Mouse (Mus musculus) kidney, embryonic 14.5 days (tissue): ENCODE results near the gene Uba5. TPM values are rescaled to one million over a fixed set of nuclear protein-coding genes. Genes with fewer than 3 reads are reported as not detected.

Experiments
- ATAC-seq: fragments of 200-750 bp; cut with Nextera tagmentation; 2 replicates; pipeline ENCODE4 v1.8.0; 2017; ENCODE audit warnings: moderate number of reproducible peaks, mild to moderate bottlenecking, moderate TSS enrichment, moderate library complexity; ENCODE audit not compliant: low FRiP score, low TSS enrichment
- H3K27ac ChIP-seq: fragments of 300-500 bp; sonication (generic); 2 replicates; pipeline ENCODE4 v1.5.1; 2014; ENCODE audit warnings: low read depth, mild to moderate bottlenecking, low read length, moderate library complexity, mixed read lengths
- H3K27me3 ChIP-seq: fragments of 300-500 bp; sonication (generic); 2 replicates; pipeline ENCODE4 v1.6.1; 2014; ENCODE audit warnings: mild to moderate bottlenecking, low read length; ENCODE audit not compliant: control insufficient read depth, insufficient read depth
- H3K36me3 ChIP-seq: fragments of 300-500 bp; sonication (generic); 2 replicates; pipeline ENCODE4 v1.6.1; 2014; ENCODE audit warnings: low read length, mixed read lengths; ENCODE audit not compliant: control insufficient read depth, insufficient read depth
- H3K4me1 ChIP-seq: fragments of 300-500 bp; sonication (generic); 2 replicates; pipeline ENCODE4 v1.6.1; 2014; ENCODE audit warnings: low read length, mixed read lengths; ENCODE audit not compliant: control insufficient read depth, insufficient read depth
- H3K4me2 ChIP-seq: fragments of 300-500 bp; sonication (generic); replicated peaks from 2 replicates; pipeline ENCODE4 v1.6.1; 2014; ENCODE audit warnings: low read depth, mild to moderate bottlenecking, low read length
- H3K4me3 ChIP-seq: fragments of 300-500 bp; sonication (generic); 2 replicates; pipeline ENCODE4 v1.5.1; 2014; ENCODE audit warnings: mild to moderate bottlenecking, low read length
- H3K9ac ChIP-seq: fragments of 300-500 bp; sonication (generic); 2 replicates; pipeline ENCODE4 v1.6.1; 2014; ENCODE audit warnings: low read depth, mild to moderate bottlenecking, low read length, moderate library complexity
- H3K9me3 ChIP-seq: fragments of 300-500 bp; sonication (generic); 2 replicates; pipeline ENCODE4 v1.6.1; 2016; ENCODE audit warnings: low read length; ENCODE audit not compliant: control insufficient read depth
- WGBS: fragments of 180-500 bp; shearing (Covaris S2); extraction: QIAGEN DNeasy Blood & Tissue Kit; methylation state at CpG from one replicate; pipeline ENCODE4 v1.1.7; 2014; 5-methylcytosine and 5-hydroxymethylcytosine counted together
- polyA plus RNA-seq: library from polyadenylated mRNA; unstranded; fragments of >200 nt; fragmentation: Nextera tagmentation; extraction: Ambion mirVana; gene quantifications from 2 replicates; pipeline ENCODE4 v1.2.1, GENCODE M21; 2014

Gene Uba5
- 44.7 and 59.3 TPM in 2 replicates for polyA plus RNA-seq

- under 1% methylated on average over 59 of the region's 59 CpGs for WGBS
- H3K36me3 ChIP-seq = peaks cover 24% of the 10 kb centered on the region
- H3K4me3 ChIP-seq = peak within 1 kb of the TSS; percentile 99
- no peak within 1 kb of the TSS; the same call in 1 of the 2 replicates for H3K27ac ChIP-seq
- H3K9ac ChIP-seq = peak within 1 kb of the TSS; percentile 91
- H3K4me2 ChIP-seq = peak within 1 kb of the TSS; percentile 72
- H3K9me3 ChIP-seq = no peaks in the 10 kb centered on the region
- H3K27me3 ChIP-seq = no peaks in the 10 kb centered on the region
- peak; percentile 80; the same call in 1 of the 2 replicates for ATAC-seq
- peaks cover 10% of the 10 kb centered on the region for H3K4me1 ChIP-seq
These were observed at the start of gene Uba5 for GRCm38 (mm10) chr9:104062430-104063243. TSS of gene Uba5 (minus strand) at chr9:104063134.

GRCm38 (mm10) chr9:104109151-104109550 lies 46.2 kb upstream of the Uba5 start:
- no peaks in the 10 kb centered on the region for H3K4me1 ChIP-seq
- WGBS = 96% methylated on average over 5 of the region's 5 CpGs
- no peak overlapping the region for H3K27ac ChIP-seq
- H3K4me3 ChIP-seq = no peak overlapping the region
- peaks cover 8% of the 10 kb centered on the region for H3K9me3 ChIP-seq
- no peak overlapping the region for H3K9ac ChIP-seq
- H3K27me3 ChIP-seq = no peaks in the 10 kb centered on the region
- H3K4me2 ChIP-seq = no peak overlapping the region
- H3K36me3 ChIP-seq = no peaks in the 10 kb centered on the region
- ATAC-seq = no peak

- WGBS = 81% methylated on average over 2 of the region's 2 CpGs
- peaks cover 8% of the 10 kb centered on the region for H3K9me3 ChIP-seq
- H3K9ac ChIP-seq = no peak overlapping the region
- H3K27me3 ChIP-seq = no peaks in the 10 kb centered on the region
- H3K27ac ChIP-seq = no peak overlapping the region
- no peak for ATAC-seq
- no peak overlapping the region for H3K4me3 ChIP-seq
- no peaks in the 10 kb centered on the region for H3K4me1 ChIP-seq
- H3K36me3 ChIP-seq = no peaks in the 10 kb centered on the region
- H3K4me2 ChIP-seq = no peak overlapping the region
These were observed 45.7 kb upstream of the Uba5 start for GRCm38 (mm10) chr9:104108571-104109143.

- Histone ChIP-seq H3K9me3 (peaks cover 8% of the 10 kb centered on the region), H3K4me1 (peaks cover under 1% of the 10 kb centered on the region; the same call in 1 of the 2 replicates), H3K27me3 (no peaks in the 10 kb centered on the region), H3K27ac (no peak overlapping the region), H3K4me2 (no peak overlapping the region), H3K4me3 (no peak overlapping the region), H3K9ac (no peak overlapping the region), H3K36me3 (no peaks in the 10 kb centered on the region)
- WGBS = 57% methylated on average over 6 of the region's 6 CpGs
- peak; percentile 16; the same call in 1 of the 2 replicates for ATAC-seq
These were observed 44.5 kb upstream of the Uba5 start for GRCm38 (mm10) chr9:104107482-104107881.

GRCm38 (mm10) chr9:104106930-104107329 lies 44.0 kb upstream of the Uba5 start:
- Histone ChIP-seq H3K4me2 (no peak overlapping the region), H3K4me1 (peaks cover 3% of the 10 kb centered on the region; the same call in 1 of the 2 replicates), H3K36me3 (no peaks in the 10 kb centered on the region), H3K27me3 (no peaks in the 10 kb centered on the region), H3K9ac (no peak overlapping the region), H3K27ac (no peak overlapping the region), H3K4me3 (no peak overlapping the region), H3K9me3 (peaks cover 7% of the 10 kb centered on the region)
- no peak for ATAC-seq
- 76% methylated on average over 9 of the region's 9 CpGs for WGBS

- peaks cover 3% of the 10 kb centered on the region; the same call in 1 of the 2 replicates for H3K4me1 ChIP-seq
- H3K4me2 ChIP-seq = no peak overlapping the region
- H3K4me3 ChIP-seq = no peak overlapping the region
- WGBS = 89% methylated on average over 2 of the region's 2 CpGs
- no peak overlapping the region for H3K27ac ChIP-seq
- H3K27me3 ChIP-seq = no peaks in the 10 kb centered on the region
- H3K9ac ChIP-seq = no peak overlapping the region
- no peak for ATAC-seq
- H3K36me3 ChIP-seq = no peaks in the 10 kb centered on the region
- H3K9me3 ChIP-seq = no peaks in the 10 kb centered on the region
These were observed 42.1 kb upstream of the Uba5 start for GRCm38 (mm10) chr9:104104986-104105385.

- Histone ChIP-seq H3K9me3 (no peaks in the 10 kb centered on the region), H3K4me3 (no peak overlapping the region), H3K4me1 (peaks cover 3% of the 10 kb centered on the region; the same call in 1 of the 2 replicates), H3K27ac (no peak overlapping the region), H3K4me2 (no peak overlapping the region), H3K36me3 (no peaks in the 10 kb centered on the region), H3K27me3 (no peaks in the 10 kb centered on the region), H3K9ac (no peak overlapping the region)
- 39% methylated on average over 2 of the region's 2 CpGs for WGBS
- ATAC-seq = no peak
These were observed 40.0 kb upstream of the Uba5 start for GRCm38 (mm10) chr9:104102901-104103300.

GRCm38 (mm10) chr9:104102301-104102700 lies 39.4 kb upstream of the Uba5 start:
- Histone ChIP-seq H3K27ac (no peak overlapping the region), H3K4me2 (no peak overlapping the region), H3K4me1 (peaks cover 3% of the 10 kb centered on the region; the same call in 1 of the 2 replicates), H3K9ac (no peak overlapping the region), H3K36me3 (no peaks in the 10 kb centered on the region), H3K27me3 (no peaks in the 10 kb centered on the region), H3K9me3 (no peaks in the 10 kb centered on the region), H3K4me3 (no peak overlapping the region)
- 41% methylated on average over 6 of the region's 6 CpGs for WGBS
- no peak for ATAC-seq

GRCm38 (mm10) chr9:104101458-104101857 lies 38.5 kb upstream of the Uba5 start:
- no peaks in the 10 kb centered on the region for H3K9me3 ChIP-seq
- peaks cover 3% of the 10 kb centered on the region; the same call in 1 of the 2 replicates for H3K4me1 ChIP-seq
- H3K9ac ChIP-seq = no peak overlapping the region
- no peak overlapping the region for H3K4me3 ChIP-seq
- no peak overlapping the region for H3K27ac ChIP-seq
- ATAC-seq = 0 out of 2 replicates have a peak, but pooled peaks have one; percentile 63
- H3K36me3 ChIP-seq = no peaks in the 10 kb centered on the region
- 17% methylated on average over 3 of the region's 3 CpGs for WGBS
- no peaks in the 10 kb centered on the region for H3K27me3 ChIP-seq
- no peak overlapping the region for H3K4me2 ChIP-seq
